ENCODE assay signal across 16 mouse cellular contexts in genomic region chr17:50740804-50741203, GRCm38 (mm10).
"Had no signal": no experiment of that assay in that cellular context is flagged by ENCODE, and none has a peak within 500 bp of the region (broad histone marks: within the 10 kb centered on the region; RNA-seq: fewer than 3 reads in every experiment).

No protein-coding gene starts in this region.

- H3K4me2 ChIP-seq: neural tube, embryonic 13.5 days; neural tube, embryonic 15.5 days; stomach, embryonic 15.5 days had no signal

- H3K36me3 ChIP-seq: neural tube, embryonic 15.5 days; stomach, embryonic 15.5 days had no signal

- H3K27me3 ChIP-seq: neural tube, embryonic 13.5 days; neural tube, embryonic 15.5 days; stomach, embryonic 15.5 days had no signal

- H3K9me3 ChIP-seq: neural tube, embryonic 13.5 days; neural tube, embryonic 15.5 days; stomach, embryonic 15.5 days had no signal

- H3K9ac ChIP-seq: neural tube, embryonic 13.5 days; neural tube, embryonic 15.5 days; stomach, embryonic 15.5 days had no signal

- H3K27ac ChIP-seq: neural tube, embryonic 13.5 days; neural tube, embryonic 15.5 days; stomach, embryonic 15.5 days; stomach, postnatal 0 days had no signal

- H3K4me3 ChIP-seq: neural tube, embryonic 13.5 days; neural tube, embryonic 15.5 days; stomach, embryonic 15.5 days had no signal

- DNase-seq: retina, postnatal 1 day; right cerebral cortex, adult 18-20 months; right cerebral cortex, postnatal 14 days; right cerebral cortex, postnatal 25 days; right cerebral cortex, postnatal 4 days; spleen, adult 18-20 months; thymus, adult 18-20 months; thymus, adult 2 months; thymus, postnatal 14 days; thymus, postnatal 25 days; thymus, postnatal 36 days; thymus, postnatal 4 days had no signal
